Mouse (Mus musculus): ENCODE results near the gene Gsc. TPM values are rescaled to one million over a fixed set of nuclear protein-coding genes. Genes with fewer than 3 reads are reported as not detected.
A peak's percentile ranks its signal among the peaks of the same experiment; 100 is the strongest.
"Not testable (repeated sequence)": the region's sequence is repeated elsewhere in the genome, so short reads cannot be mapped to it uniquely, and the experiment has no call there.

Gsc gene
- polyA plus RNA-seq, 1 experiment from 2014 or later: not detected

DNA sequence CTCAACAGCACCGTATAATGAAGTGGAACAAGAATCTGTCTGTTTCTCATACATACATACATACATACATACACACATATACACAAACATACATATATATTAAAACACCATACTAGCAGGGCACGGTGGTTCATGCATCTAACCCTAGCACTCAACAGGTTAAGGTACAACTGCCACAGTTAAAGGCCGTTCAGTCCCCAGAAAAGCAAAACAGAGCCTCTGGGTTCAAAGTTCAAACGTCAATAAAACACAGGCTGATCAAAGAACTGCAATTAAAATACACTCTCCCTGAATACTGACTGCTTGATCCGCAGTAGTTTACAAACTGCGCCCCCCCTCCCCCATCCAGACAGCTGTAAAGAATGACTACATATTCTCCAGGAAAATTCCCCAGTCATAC is 5.8 kb downstream of the Gsc start:
- Histone ChIP-seq H3K27ac (ENCODE audit: low read depth) (no peak overlapping the region), H3K9ac (replicated peaks) (no peak overlapping the region), H3K27me3 (ENCODE audit: insufficient read depth, low read length) (peaks cover 31% of the 10 kb centered on the region), H3K4me3 (ENCODE audit: low read depth, low read length) (no peak overlapping the region), H3K36me3 (replicated peaks; ENCODE audit: insufficient read depth, low read length) (no peaks in the 10 kb centered on the region), H3K9me3 (ENCODE audit: low read length) (no peaks in the 10 kb centered on the region), H3K4me2 (ENCODE audit: low read depth, low read length) (no peak overlapping the region), H3K4me1 (ENCODE audit: insufficient read depth) (peaks cover 5% of the 10 kb centered on the region; the same call in 1 of the 2 replicates)
- DNase-seq (no peak), ATAC-seq (no peak)
- 33% methylated on average over 6 of the region's 6 CpGs for WGBS (ENCODE audit: insufficient replicate concordance)
- TF ChIP-seq CTCF (IDR thresholded peaks at IDR 0.05; ENCODE audit: low read depth) (no peak), EP300 (IDR thresholded peaks at IDR 0.05; ENCODE audit: low read depth) (no peak)

DNA sequence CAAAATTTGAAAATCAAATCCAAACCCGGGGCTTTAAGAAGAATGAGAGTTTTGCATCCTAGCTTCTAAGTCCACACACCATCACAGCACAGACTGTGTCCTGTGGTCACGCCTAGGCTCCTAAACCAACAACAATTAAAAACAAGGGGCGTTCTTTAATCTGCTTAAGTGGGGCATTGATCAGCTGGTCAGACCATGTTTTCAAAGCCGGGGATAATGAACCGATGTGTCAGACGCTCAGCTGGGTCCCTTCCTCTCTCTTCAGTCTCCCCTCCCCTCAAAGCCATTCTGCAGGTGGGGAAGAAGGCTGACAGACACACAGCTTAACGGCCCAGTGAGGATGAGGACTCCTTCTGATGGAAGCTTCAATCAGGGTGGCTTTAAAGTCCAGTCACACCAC is 6.2 kb downstream of the Gsc start:
- Histone ChIP-seq H3K4me3 (ENCODE audit: low read depth, low read length) (no peak overlapping the region), H3K9ac (replicated peaks) (no peak overlapping the region), H3K27ac (ENCODE audit: low read depth) (no peak overlapping the region), H3K4me2 (ENCODE audit: low read depth, low read length) (no peak overlapping the region), H3K27me3 (ENCODE audit: insufficient read depth, low read length) (peaks cover 27% of the 10 kb centered on the region), H3K36me3 (replicated peaks; ENCODE audit: insufficient read depth, low read length) (no peaks in the 10 kb centered on the region), H3K4me1 (ENCODE audit: insufficient read depth) (0 out of 2 replicates have a peak, but pooled peaks cover 3% of the 10 kb centered on the region), H3K9me3 (ENCODE audit: low read length) (no peaks in the 10 kb centered on the region)
- DNase-seq (no peak), ATAC-seq (no peak)
- TF ChIP-seq EP300 (IDR thresholded peaks at IDR 0.05; ENCODE audit: low read depth) (no peak), CTCF (IDR thresholded peaks at IDR 0.05; ENCODE audit: low read depth) (no peak)
- 28% methylated on average over 7 of the region's 7 CpGs for WGBS (ENCODE audit: insufficient replicate concordance)

DNA sequence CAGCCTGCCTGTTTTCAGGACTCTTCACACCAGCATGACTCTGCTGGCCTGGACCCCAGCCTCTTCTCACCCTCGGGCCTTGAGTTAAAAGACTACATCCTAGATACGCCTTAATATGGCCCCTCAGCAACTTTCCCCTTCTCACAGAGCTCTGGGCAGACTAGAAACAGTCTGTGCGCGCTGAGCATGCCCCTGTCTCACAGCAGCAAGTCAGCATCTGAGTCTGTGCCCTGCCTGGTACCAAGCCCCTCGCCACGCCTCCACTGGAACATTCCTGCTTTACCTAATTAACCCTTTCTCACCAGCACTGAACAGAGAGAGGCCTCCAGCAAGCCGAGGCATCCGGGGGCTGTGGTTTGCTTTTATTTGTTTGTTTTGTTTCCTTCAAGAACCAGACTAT is 11.8 kb downstream of the Gsc start:
- H3K4me3 ChIP-seq (ENCODE audit: low read depth, low read length): no peak overlapping the region
- H3K4me1 ChIP-seq (ENCODE audit: insufficient read depth): no peaks in the 10 kb centered on the region
- no peaks in the 10 kb centered on the region for H3K9me3 ChIP-seq (ENCODE audit: low read length)
- H3K27me3 ChIP-seq (ENCODE audit: insufficient read depth, low read length): no peaks in the 10 kb centered on the region
- H3K4me2 ChIP-seq (ENCODE audit: low read depth, low read length): no peak overlapping the region
- no peak overlapping the region for H3K27ac ChIP-seq (ENCODE audit: low read depth)
- ATAC-seq (no peak), DNase-seq (no peak)
- no peaks in the 10 kb centered on the region for H3K36me3 ChIP-seq (replicated peaks; ENCODE audit: insufficient read depth, low read length)
- 39% methylated on average over 8 of the region's 8 CpGs for WGBS (ENCODE audit: insufficient replicate concordance)
- TF ChIP-seq EP300 (IDR thresholded peaks at IDR 0.05; ENCODE audit: low read depth) (no peak), CTCF (IDR thresholded peaks at IDR 0.05; ENCODE audit: low read depth) (no peak)
- H3K9ac ChIP-seq (replicated peaks): no peak overlapping the region

DNA sequence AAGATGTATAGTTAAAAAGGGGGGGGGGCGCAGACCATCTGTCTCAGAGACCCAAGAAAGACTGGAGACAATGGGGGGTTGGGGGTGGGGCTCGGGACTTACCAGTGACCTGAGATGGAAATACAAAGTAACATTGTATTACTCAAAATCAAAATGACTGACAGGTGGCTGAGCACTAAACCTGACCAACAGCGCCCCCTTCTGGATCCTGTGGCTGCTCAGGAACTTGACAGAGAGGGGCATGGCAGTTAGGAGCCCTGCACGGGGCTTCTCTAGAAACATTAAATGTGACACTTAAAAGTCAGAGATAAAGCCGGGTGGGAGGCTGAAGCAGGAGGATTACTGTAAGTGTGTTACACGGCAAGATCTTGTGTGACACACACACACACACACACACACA is 13.8 kb downstream of the Gsc start:
- WGBS (ENCODE audit: insufficient replicate concordance): 61% methylated on average over 6 of the region's 6 CpGs
- no peaks in the 10 kb centered on the region for H3K36me3 ChIP-seq (replicated peaks; ENCODE audit: insufficient read depth, low read length)

DNA sequence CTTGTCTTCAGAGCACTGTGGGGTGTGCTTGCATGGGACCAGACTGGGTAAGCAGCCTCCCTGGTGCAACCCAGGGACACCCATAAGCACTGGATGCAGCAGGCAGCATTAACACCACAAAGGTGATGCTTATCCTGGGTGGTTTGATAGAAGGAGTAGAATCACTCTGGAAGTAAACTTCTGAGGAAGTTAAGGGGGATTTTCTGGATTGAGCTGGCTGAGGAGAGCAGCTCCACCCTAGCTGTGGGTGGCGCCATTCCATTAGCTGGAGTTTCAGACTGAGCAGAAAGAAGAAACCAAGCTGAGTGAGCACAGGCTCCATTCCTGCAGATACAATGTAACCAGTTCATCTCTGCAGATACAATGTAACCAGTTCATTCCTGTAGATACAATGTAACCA is 20.1 kb downstream of the Gsc start:
- no peak overlapping the region for H3K4me2 ChIP-seq (ENCODE audit: low read depth, low read length)
- no peak overlapping the region for H3K4me3 ChIP-seq (ENCODE audit: low read depth, low read length)
- ATAC-seq: no peak
- no peak overlapping the region for H3K27ac ChIP-seq (ENCODE audit: low read depth)
- no peak for DNase-seq
- H3K27me3 ChIP-seq (ENCODE audit: insufficient read depth, low read length): no peaks in the 10 kb centered on the region
- H3K9ac ChIP-seq (replicated peaks): no peak overlapping the region
- 60% methylated on average over 1 of the region's 1 CpGs for WGBS (ENCODE audit: insufficient replicate concordance)
- no peaks in the 10 kb centered on the region for H3K4me1 ChIP-seq (ENCODE audit: insufficient read depth)
- no peak for TF ChIP-seq CTCF (IDR thresholded peaks at IDR 0.05; ENCODE audit: low read depth)
- no peak for TF ChIP-seq EP300 (IDR thresholded peaks at IDR 0.05; ENCODE audit: low read depth)
- H3K36me3 ChIP-seq (replicated peaks; ENCODE audit: insufficient read depth, low read length): no peaks in the 10 kb centered on the region
- no peaks in the 10 kb centered on the region for H3K9me3 ChIP-seq (ENCODE audit: low read length)

More for the DNA sequence above, 13.8 kb downstream of the Gsc start:
- DNase-seq: no peak
- Histone ChIP-seq H3K27ac (ENCODE audit: low read depth) (no peak overlapping the region), H3K4me3 (ENCODE audit: low read depth, low read length) (no peak overlapping the region), H3K27me3 (ENCODE audit: insufficient read depth, low read length) (no peaks in the 10 kb centered on the region), H3K9ac (replicated peaks) (no peak overlapping the region), H3K4me1 (ENCODE audit: insufficient read depth) (no peaks in the 10 kb centered on the region), H3K9me3 (ENCODE audit: low read length) (no peaks in the 10 kb centered on the region), H3K4me2 (ENCODE audit: low read depth, low read length) (no peak overlapping the region)
- TF ChIP-seq EP300 (IDR thresholded peaks at IDR 0.05; ENCODE audit: low read depth): no peak
- TF ChIP-seq CTCF (IDR thresholded peaks at IDR 0.05; ENCODE audit: low read depth): 0 out of 2 replicates have a peak, but pooled peaks have one; percentile 7
- no peak for ATAC-seq

DNA sequence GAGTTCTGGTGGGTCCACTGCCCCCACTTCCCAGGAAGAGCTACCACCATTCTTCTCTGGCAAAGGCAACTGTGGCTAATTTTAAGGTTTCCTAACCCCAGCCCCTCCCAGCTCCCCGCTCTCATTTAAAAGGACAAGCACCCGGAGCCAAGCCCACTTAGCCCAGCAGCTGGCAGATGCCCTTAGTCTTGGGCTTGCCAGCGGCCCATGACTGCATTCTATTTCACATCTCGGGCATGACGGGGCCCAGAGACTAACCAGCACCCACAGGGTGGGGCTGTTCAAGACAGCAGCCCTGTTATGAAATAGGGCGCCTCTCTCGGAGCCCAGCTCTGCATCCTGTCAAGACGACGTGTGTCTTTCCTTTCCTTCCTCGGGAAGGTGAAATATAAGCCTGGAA is 22.9 kb downstream of the Gsc start:
- WGBS (ENCODE audit: insufficient replicate concordance): 77% methylated on average over 10 of the region's 10 CpGs
- Histone ChIP-seq H3K9me3 (ENCODE audit: low read length) (no peaks in the 10 kb centered on the region), H3K4me2 (ENCODE audit: low read depth, low read length) (no peak overlapping the region), H3K9ac (replicated peaks) (no peak overlapping the region), H3K4me1 (ENCODE audit: insufficient read depth) (no peaks in the 10 kb centered on the region), H3K27ac (ENCODE audit: low read depth) (no peak overlapping the region), H3K36me3 (replicated peaks; ENCODE audit: insufficient read depth, low read length) (no peaks in the 10 kb centered on the region), H3K4me3 (ENCODE audit: low read depth, low read length) (no peak overlapping the region), H3K27me3 (ENCODE audit: insufficient read depth, low read length) (no peaks in the 10 kb centered on the region)
- ATAC-seq (no peak), DNase-seq (no peak)
- no peak for TF ChIP-seq EP300 (IDR thresholded peaks at IDR 0.05; ENCODE audit: low read depth)
- no peak for TF ChIP-seq CTCF (IDR thresholded peaks at IDR 0.05; ENCODE audit: low read depth)

DNA sequence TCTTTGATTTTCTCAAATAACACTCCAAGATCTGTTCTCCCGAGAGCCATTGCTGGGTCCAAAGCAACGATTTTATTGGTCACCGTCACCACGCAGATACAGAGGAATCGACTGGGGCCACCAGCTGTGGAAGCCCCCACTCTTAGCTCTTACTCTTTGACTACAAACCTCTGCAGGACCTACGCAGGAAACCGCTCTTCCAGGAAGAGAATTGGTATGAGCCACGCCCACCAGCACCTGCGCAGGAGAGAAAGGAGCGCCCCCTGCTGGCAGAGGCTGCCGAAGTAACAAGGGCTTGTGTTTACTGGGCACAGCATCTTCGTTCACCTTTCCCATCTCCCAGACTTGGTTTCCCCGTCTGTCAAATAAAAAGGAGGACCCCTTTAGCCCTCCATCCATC is 25.0 kb downstream of the Gsc start:
- ATAC-seq (no peak), DNase-seq (peak; percentile 74)
- Histone ChIP-seq H3K27me3 (ENCODE audit: insufficient read depth, low read length) (no peaks in the 10 kb centered on the region), H3K4me1 (ENCODE audit: insufficient read depth) (no peaks in the 10 kb centered on the region), H3K27ac (ENCODE audit: low read depth) (no peak overlapping the region), H3K9me3 (ENCODE audit: low read length) (no peaks in the 10 kb centered on the region), H3K4me2 (ENCODE audit: low read depth, low read length) (no peak overlapping the region), H3K36me3 (replicated peaks; ENCODE audit: insufficient read depth, low read length) (no peaks in the 10 kb centered on the region), H3K9ac (replicated peaks) (no peak overlapping the region), H3K4me3 (ENCODE audit: low read depth, low read length) (no peak overlapping the region)
- TF ChIP-seq EP300 (IDR thresholded peaks at IDR 0.05; ENCODE audit: low read depth) (no peak), CTCF (IDR thresholded peaks at IDR 0.05; ENCODE audit: low read depth) (peak; percentile 70)
- WGBS (ENCODE audit: insufficient replicate concordance): 36% methylated on average over 13 of the region's 13 CpGs

DNA sequence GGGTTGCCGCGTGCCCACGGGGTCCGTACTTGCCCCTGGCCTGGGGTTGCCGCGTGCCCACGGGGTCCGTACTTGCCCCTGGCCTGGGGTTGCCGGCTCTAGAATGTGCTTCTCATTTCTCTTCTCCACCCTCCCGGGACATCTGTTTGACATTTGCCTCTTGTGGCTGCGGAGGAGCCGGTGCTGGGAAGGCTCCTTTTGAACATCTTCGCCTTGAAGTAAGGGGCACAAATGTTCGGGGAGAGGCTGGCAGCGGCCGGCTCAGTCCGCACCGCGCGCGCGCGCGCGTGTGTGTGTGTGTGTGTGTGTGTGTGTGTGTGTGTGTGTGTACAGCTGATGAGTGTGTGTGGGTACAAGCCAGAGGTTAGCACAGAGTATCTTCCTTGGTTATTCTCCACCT is 26.1 kb downstream of the Gsc start:
- not testable (repeated sequence) for H3K4me3 ChIP-seq (ENCODE audit: low read depth, low read length); H3K27ac ChIP-seq (ENCODE audit: low read depth); H3K4me2 ChIP-seq (ENCODE audit: low read depth, low read length); ATAC-seq; H3K27me3 ChIP-seq (ENCODE audit: insufficient read depth, low read length); H3K9ac ChIP-seq (replicated peaks); H3K4me1 ChIP-seq (ENCODE audit: insufficient read depth); DNase-seq; H3K9me3 ChIP-seq (ENCODE audit: low read length); H3K36me3 ChIP-seq (replicated peaks; ENCODE audit: insufficient read depth, low read length)
- 80% methylated on average over 25 of the region's 25 CpGs for WGBS (ENCODE audit: insufficient replicate concordance)
